Mouse (Mus musculus) adrenal gland, adult 18-20 months (tissue): ENCODE measurements around the gene Naaladl2. TPM values are rescaled to one million over a fixed set of nuclear protein-coding genes. Genes with fewer than 3 reads are reported as not detected.
"Not testable (repeated sequence)": the region's sequence is repeated elsewhere in the genome, so short reads cannot be mapped to it uniquely, and the experiment has no call there.

Source experiments
- DNase-seq, 2 experiments: peaks; one replicate each; pipeline ENCODE4 v3.0.0; 2021 to 2022; ENCODE audit warnings: low spot score in 2 of 2
- total RNA-seq, 2 experiments: library from RNA; stranded (reverse); gene quantifications; 1 replicate in 1 of 2; 2 replicates in 1 of 2; pipeline ENCODE4 v1.2.3; 2021

Gene Naaladl2
- total RNA-seq, 2 experiments from 2014 or later = 2.7 TPM

GRCm38 (mm10) chr3:24391311-24391710, 752.8 kb downstream of the Naaladl2 start:
- no peak for DNase-seq

GRCm38 (mm10) chr3:24355010-24355409, 789.1 kb downstream of the Naaladl2 start:
- no peak for DNase-seq

- no peak for DNase-seq
Measured at GRCm38 (mm10) chr3:24321489-24322405, 822.3 kb downstream of the Naaladl2 start.

GRCm38 (mm10) chr3:24314658-24315297, 829.3 kb downstream of the Naaladl2 start:
- DNase-seq = no peak

GRCm38 (mm10) chr3:24225418-24225817, 918.6 kb downstream of the Naaladl2 start:
- no peak for DNase-seq

- no peak for DNase-seq
Measured at GRCm38 (mm10) chr3:24217476-24217875, 926.6 kb downstream of the Naaladl2 start.

GRCm38 (mm10) chr3:24166531-24166930, 977.5 kb downstream of the Naaladl2 start:
- DNase-seq = no peak

- no peak for DNase-seq
Measured at GRCm38 (mm10) chr3:24163992-24164391, 980.1 kb downstream of the Naaladl2 start.

GRCm38 (mm10) chr3:24151086-24151815, 992.8 kb downstream of the Naaladl2 start:
- DNase-seq = not testable (repeated sequence)

- DNase-seq = no peak
Measured at GRCm38 (mm10) chr3:24142808-24143207, 1001.3 kb downstream of the Naaladl2 start.

GRCm38 (mm10) chr3:24138002-24138401, 1006.1 kb downstream of the Naaladl2 start:
- DNase-seq = no peak

- DNase-seq = no peak
Measured at GRCm38 (mm10) chr3:24126200-24126599, 1017.9 kb downstream of the Naaladl2 start.

- no peak for DNase-seq
Measured at GRCm38 (mm10) chr3:24124034-24124433, 1020.0 kb downstream of the Naaladl2 start.

GRCm38 (mm10) chr3:24118136-24118535, 1025.9 kb downstream of the Naaladl2 start:
- DNase-seq = no peak

GRCm38 (mm10) chr3:24114849-24115248, 1029.2 kb downstream of the Naaladl2 start:
- no peak for DNase-seq

- DNase-seq = no peak
Measured at GRCm38 (mm10) chr3:24113360-24113759, 1030.7 kb downstream of the Naaladl2 start.

GRCm38 (mm10) chr3:24106391-24106790, 1037.7 kb downstream of the Naaladl2 start:
- no peak for DNase-seq

GRCm38 (mm10) chr3:24079761-24080160, 1064.3 kb downstream of the Naaladl2 start:
- no peak for DNase-seq

GRCm38 (mm10) chr3:24071169-24071797, 1072.8 kb downstream of the Naaladl2 start:
- no peak for DNase-seq

GRCm38 (mm10) chr3:24070424-24071168, 1073.5 kb downstream of the Naaladl2 start:
- no peak for DNase-seq
